Mouse (Mus musculus): ENCODE results near the gene Akap8l. TPM values are rescaled to one million over a fixed set of nuclear protein-coding genes. Genes with fewer than 3 reads are reported as not detected.

Akap8l gene
- polyA plus RNA-seq, 1 experiment from 2014 or later: 82.0 TPM

DNA sequence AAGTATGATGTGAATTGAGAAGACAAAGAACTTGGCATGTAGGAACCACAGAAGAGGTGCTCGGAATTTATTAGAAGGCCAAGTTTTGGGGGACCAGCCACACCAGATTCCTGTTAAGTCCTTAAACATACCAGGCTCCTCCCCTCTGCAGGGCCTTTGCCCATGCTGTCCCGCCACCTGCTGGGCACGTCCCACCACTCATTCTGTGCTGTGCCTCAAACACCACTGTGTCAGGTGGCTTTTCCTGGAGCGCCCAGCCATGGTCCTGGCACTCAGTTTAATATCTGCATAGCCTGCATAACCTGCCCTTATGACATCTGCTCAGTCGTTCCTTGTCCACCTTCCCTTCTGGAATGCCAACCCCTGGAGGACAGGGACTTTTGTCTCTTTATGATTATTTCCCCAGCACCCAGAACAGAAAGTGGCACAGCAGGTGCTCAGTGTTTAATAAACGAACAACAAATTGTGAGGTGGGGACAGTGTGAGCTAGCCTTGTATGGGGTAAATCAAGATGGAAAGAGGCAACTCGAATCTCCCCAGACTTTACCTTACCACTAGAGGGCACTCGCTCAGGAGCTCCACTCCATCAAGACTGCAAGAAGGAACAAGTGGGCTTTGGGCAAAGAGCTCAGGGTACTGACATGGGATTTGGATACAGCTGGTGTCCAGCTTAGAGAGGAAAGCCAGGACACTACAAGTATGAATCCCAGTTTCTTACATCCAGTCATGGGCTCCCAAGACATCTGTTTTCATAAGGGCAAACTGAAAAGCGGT lies 36.4 kb upstream of the Akap8l start:
- Histone ChIP-seq H3K27ac (ENCODE audit: low read depth) (no peak overlapping the region), H3K36me3 (ENCODE audit: insufficient read depth) (peaks cover 8% of the 10 kb centered on the region), H3K4me1 (ENCODE audit: insufficient read depth) (peaks cover 4% of the 10 kb centered on the region), H3K4me3 (ENCODE audit: low read depth, low read length) (no peak overlapping the region), H3K9me3 (ENCODE audit: low read depth, low read length) (no peaks in the 10 kb centered on the region), H3K4me2 (no peak overlapping the region), H3K27me3 (ENCODE audit: insufficient read depth, low read length) (peaks cover 13% of the 10 kb centered on the region), H3K9ac (no peak overlapping the region)
- peak; percentile 62 for TF ChIP-seq CTCF (IDR thresholded peaks at IDR 0.05; ENCODE audit: low read depth)
- 62% methylated on average over 9 of the region's 9 CpGs for WGBS
- DNase-seq: peak; percentile 54
- ATAC-seq (ENCODE audit: insufficient read depth): no peak

GRCm38 (mm10) chr17:32383661-32384060 lies 33.3 kb upstream of the Akap8l start:
- ATAC-seq (ENCODE audit: insufficient read depth) (no peak), DNase-seq (no peak)
- Histone ChIP-seq H3K4me2 (no peak overlapping the region), H3K9me3 (ENCODE audit: low read depth, low read length) (no peaks in the 10 kb centered on the region), H3K36me3 (ENCODE audit: insufficient read depth) (peaks cover 9% of the 10 kb centered on the region), H3K9ac (no peak overlapping the region), H3K4me1 (ENCODE audit: insufficient read depth) (peaks cover 4% of the 10 kb centered on the region), H3K27ac (ENCODE audit: low read depth) (no peak overlapping the region), H3K4me3 (ENCODE audit: low read depth, low read length) (no peak overlapping the region), H3K27me3 (ENCODE audit: insufficient read depth, low read length) (no peaks in the 10 kb centered on the region)
- 86% methylated on average over 5 of the region's 5 CpGs for WGBS
- no peak for TF ChIP-seq CTCF (IDR thresholded peaks at IDR 0.05; ENCODE audit: low read depth)

DNA sequence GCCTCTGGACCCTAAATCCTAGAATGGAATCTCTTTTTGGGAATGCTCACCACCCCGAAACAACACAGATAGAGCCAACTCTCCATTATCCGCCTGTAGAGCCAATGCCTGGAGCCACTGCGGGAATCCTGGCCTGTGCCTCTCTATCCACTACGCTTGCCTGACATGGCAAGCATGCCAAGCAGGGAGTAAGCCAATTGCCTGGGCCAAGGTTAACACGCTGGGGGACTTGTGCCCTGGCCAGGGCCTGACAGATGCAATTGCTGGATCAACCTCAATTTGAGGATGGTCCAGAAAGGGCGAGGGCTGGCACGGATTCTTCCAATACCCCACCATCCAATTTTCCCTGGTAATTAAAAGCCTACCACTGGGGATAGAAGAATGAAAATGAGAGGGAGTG lies 32.2 kb upstream of the Akap8l start:
- Histone ChIP-seq H3K27ac (ENCODE audit: low read depth) (no peak overlapping the region), H3K4me3 (ENCODE audit: low read depth, low read length) (no peak overlapping the region), H3K36me3 (ENCODE audit: insufficient read depth) (peaks cover 19% of the 10 kb centered on the region), H3K9ac (no peak overlapping the region), H3K4me2 (no peak overlapping the region), H3K4me1 (ENCODE audit: insufficient read depth) (no peaks in the 10 kb centered on the region), H3K27me3 (ENCODE audit: insufficient read depth, low read length) (no peaks in the 10 kb centered on the region), H3K9me3 (ENCODE audit: low read depth, low read length) (no peaks in the 10 kb centered on the region)
- no peak for ATAC-seq (ENCODE audit: insufficient read depth)
- 91% methylated on average over 7 of the region's 7 CpGs for WGBS
- TF ChIP-seq CTCF (IDR thresholded peaks at IDR 0.05; ENCODE audit: low read depth): no peak
- no peak for DNase-seq

DNA sequence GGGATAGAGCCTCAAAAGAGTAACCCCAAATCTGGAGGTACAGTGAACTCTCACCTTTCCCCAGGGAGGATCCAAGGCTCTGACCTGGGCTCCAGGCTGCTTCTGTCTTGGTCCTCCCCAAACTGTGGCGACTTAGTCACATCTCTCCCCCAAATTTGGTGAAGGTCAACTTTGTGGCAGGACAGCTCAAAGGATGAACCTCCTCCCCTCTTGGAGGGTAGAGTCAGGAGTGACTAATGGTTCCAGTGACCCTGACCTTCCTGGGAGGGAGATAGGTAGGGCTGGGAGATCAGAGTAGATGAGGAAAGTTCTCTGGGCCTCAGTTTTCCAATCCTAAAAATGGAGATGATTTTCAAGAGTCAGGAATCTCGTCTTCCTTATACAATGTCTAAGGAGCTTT lies 28.4 kb upstream of the Akap8l start:
- Histone ChIP-seq H3K4me3 (ENCODE audit: low read depth, low read length) (no peak overlapping the region), H3K9me3 (ENCODE audit: low read depth, low read length) (no peaks in the 10 kb centered on the region), H3K4me1 (ENCODE audit: insufficient read depth) (no peaks in the 10 kb centered on the region), H3K4me2 (no peak overlapping the region), H3K27ac (ENCODE audit: low read depth) (no peak overlapping the region), H3K27me3 (ENCODE audit: insufficient read depth, low read length) (no peaks in the 10 kb centered on the region), H3K36me3 (ENCODE audit: insufficient read depth) (peaks cover 22% of the 10 kb centered on the region; the same call in 1 of the 2 replicates), H3K9ac (no peak overlapping the region)
- TF ChIP-seq CTCF (IDR thresholded peaks at IDR 0.05; ENCODE audit: low read depth): no peak
- DNase-seq: no peak
- 81% methylated on average over 2 of the region's 2 CpGs for WGBS
- ATAC-seq (ENCODE audit: insufficient read depth): no peak

GRCm38 (mm10) chr17:32377137-32377536 lies 26.7 kb upstream of the Akap8l start:
- Histone ChIP-seq H3K4me2 (no peak overlapping the region), H3K27ac (ENCODE audit: low read depth) (no peak overlapping the region), H3K36me3 (ENCODE audit: insufficient read depth) (peaks cover 22% of the 10 kb centered on the region; the same call in 1 of the 2 replicates), H3K9ac (no peak overlapping the region), H3K4me1 (ENCODE audit: insufficient read depth) (no peaks in the 10 kb centered on the region), H3K9me3 (ENCODE audit: low read depth, low read length) (no peaks in the 10 kb centered on the region), H3K27me3 (ENCODE audit: insufficient read depth, low read length) (no peaks in the 10 kb centered on the region), H3K4me3 (ENCODE audit: low read depth, low read length) (no peak overlapping the region)
- ATAC-seq (ENCODE audit: insufficient read depth) (no peak), DNase-seq (no peak)
- 73% methylated on average over 9 of the region's 9 CpGs for WGBS
- TF ChIP-seq CTCF (IDR thresholded peaks at IDR 0.05; ENCODE audit: low read depth): no peak

DNA sequence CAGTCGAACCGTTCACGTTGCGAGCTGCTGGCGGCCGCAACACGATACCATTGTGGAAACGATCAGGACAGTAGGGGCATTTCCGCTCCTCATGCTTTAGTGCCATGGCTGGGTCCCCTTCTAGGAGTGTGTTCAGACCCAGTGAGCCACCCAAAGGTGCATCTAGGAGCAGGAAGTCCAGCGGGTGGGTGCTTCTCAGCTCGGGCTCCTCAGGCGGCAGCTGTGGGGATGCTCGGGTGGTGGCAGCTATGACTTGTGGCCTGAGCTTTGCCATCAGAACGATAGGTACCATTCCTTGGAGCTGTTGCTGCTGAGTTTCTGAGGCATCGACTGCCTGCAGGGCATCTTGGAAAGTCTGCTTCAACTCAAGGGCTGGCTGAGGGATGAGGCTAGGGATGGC lies 26.1 kb upstream of the Akap8l start:
- Histone ChIP-seq H3K4me2 (no peak overlapping the region), H3K4me3 (ENCODE audit: low read depth, low read length) (no peak overlapping the region), H3K4me1 (ENCODE audit: insufficient read depth) (no peaks in the 10 kb centered on the region), H3K9me3 (ENCODE audit: low read depth, low read length) (no peaks in the 10 kb centered on the region), H3K27me3 (ENCODE audit: insufficient read depth, low read length) (no peaks in the 10 kb centered on the region), H3K36me3 (ENCODE audit: insufficient read depth) (peaks cover 22% of the 10 kb centered on the region; the same call in 1 of the 2 replicates), H3K27ac (ENCODE audit: low read depth) (no peak overlapping the region), H3K9ac (no peak overlapping the region)
- DNase-seq (no peak), ATAC-seq (ENCODE audit: insufficient read depth) (no peak)
- 87% methylated on average over 15 of the region's 15 CpGs for whole genome bisulfite sequencing
- TF ChIP-seq CTCF (IDR thresholded peaks at IDR 0.05; ENCODE audit: low read depth): no peak

GRCm38 (mm10) chr17:32368991-32369578 lies 18.7 kb upstream of the Akap8l start:
- Histone ChIP-seq H3K27ac (ENCODE audit: low read depth) (no peak overlapping the region), H3K27me3 (ENCODE audit: insufficient read depth, low read length) (no peaks in the 10 kb centered on the region), H3K36me3 (ENCODE audit: insufficient read depth) (0 out of 2 replicates have a peak, but pooled peaks cover 2% of the 10 kb centered on the region), H3K9me3 (ENCODE audit: low read depth, low read length) (no peaks in the 10 kb centered on the region), H3K4me2 (peak overlapping the region; percentile 55), H3K4me3 (ENCODE audit: low read depth, low read length) (peak overlapping the region; percentile 39), H3K4me1 (ENCODE audit: insufficient read depth) (peaks cover 3% of the 10 kb centered on the region; the same call in 1 of the 2 replicates), H3K9ac (peak overlapping the region; percentile 37)
- peak; percentile 44 for DNase-seq
- TF ChIP-seq CTCF (IDR thresholded peaks at IDR 0.05; ENCODE audit: low read depth): no peak
- 19% methylated on average over 12 of the region's 17 CpGs for WGBS
- ATAC-seq (ENCODE audit: insufficient read depth): peak; percentile 68; the same call in 1 of the 2 replicates
